Mouse (Mus musculus): Measurements from ENCODE around the gene Kctd17. TPM values are rescaled to one million over a fixed set of nuclear protein-coding genes. Genes with fewer than 3 reads are reported as not detected.
A peak's percentile ranks its signal among the peaks of the same experiment; 100 is the strongest.

The Kctd17 gene
- polyA plus RNA-seq, 1 experiment from 2014 or later, result 22.0 TPM

GRCm38 (mm10) chr15:78450419-78450768 is 22.0 kb downstream of the Kctd17 start:
- ATAC-seq (ENCODE audit: insufficient number of reproducible peaks, insufficient read depth, low FRiP score, low read depth), result no peak
- no peaks in the 10 kb centered on the region for H3K36me3 ChIP-seq (ENCODE audit: control insufficient read depth, insufficient read depth, low read length)
- H3K4me2 ChIP-seq (ENCODE audit: low read length), result no peak overlapping the region
- H3K9ac ChIP-seq (ENCODE audit: low read length), result no peak overlapping the region
- WGBS, result 91% methylated on average over 6 of the region's 6 CpGs
- no peak overlapping the region for H3K4me3 ChIP-seq (ENCODE audit: control insufficient read depth in 1 of 2, insufficient read depth in 1 of 2, low read depth in 1 of 2, low read length in 2 of 2)
- no peaks in the 10 kb centered on the region for H3K9me3 ChIP-seq (ENCODE audit: control insufficient read depth, low read length)
- H3K27me3 ChIP-seq (ENCODE audit: control insufficient read depth, insufficient read depth, low read length), result no peaks in the 10 kb centered on the region
- peaks cover 12 to 22% of the 10 kb centered on the region in 2 experiments for H3K4me1 ChIP-seq (ENCODE audit: control insufficient read depth in 2 of 2, insufficient read depth in 2 of 2, low read length in 2 of 2)
- H3K27ac ChIP-seq (replicated peaks in 1 of 2; ENCODE audit: control insufficient read depth in 1 of 2, insufficient read depth in 1 of 2, low read depth in 2 of 2, low read length in 2 of 2), result peak overlapping the region; percentile 34 to 86; a peak in 3 of 4 replicates

DNA sequence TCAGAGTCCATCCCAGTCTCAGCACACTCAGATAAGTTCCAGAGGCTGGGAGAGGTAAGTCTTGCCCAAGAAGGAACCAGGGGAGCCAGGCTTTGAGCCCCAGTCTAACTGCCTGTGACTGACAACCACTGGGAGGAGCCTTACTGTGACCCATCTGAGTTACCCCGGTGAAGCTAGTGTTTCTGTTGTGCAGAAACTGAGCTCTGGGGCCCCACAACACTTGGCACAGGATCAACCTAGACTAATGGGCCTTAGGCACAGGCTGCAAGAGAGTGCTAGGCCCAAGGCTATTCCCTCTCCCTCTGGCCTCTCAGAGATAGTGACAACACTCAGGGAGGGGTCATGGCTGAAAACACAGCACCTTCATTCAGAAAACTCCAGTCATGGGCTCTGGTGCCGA is 22.8 kb downstream of the Kctd17 start:
- no peaks in the 10 kb centered on the region for H3K36me3 ChIP-seq (ENCODE audit: control insufficient read depth, insufficient read depth, low read length)
- WGBS, result 58% methylated on average over 2 of the region's 2 CpGs
- ATAC-seq (ENCODE audit: insufficient number of reproducible peaks, insufficient read depth, low FRiP score, low read depth), result no peak
- H3K27ac ChIP-seq (replicated peaks in 1 of 2; ENCODE audit: control insufficient read depth in 1 of 2, insufficient read depth in 1 of 2, low read depth in 2 of 2, low read length in 2 of 2), result no peak overlapping the region
- no peak overlapping the region for H3K4me2 ChIP-seq (ENCODE audit: low read length)
- H3K4me3 ChIP-seq (ENCODE audit: control insufficient read depth in 1 of 2, insufficient read depth in 1 of 2, low read depth in 1 of 2, low read length in 2 of 2), result no peak overlapping the region
- H3K9ac ChIP-seq (ENCODE audit: low read length), result no peak overlapping the region
- H3K4me1 ChIP-seq (ENCODE audit: control insufficient read depth in 2 of 2, insufficient read depth in 2 of 2, low read length in 2 of 2), result peaks cover 12 to 22% of the 10 kb centered on the region in 2 experiments
- no peaks in the 10 kb centered on the region for H3K27me3 ChIP-seq (ENCODE audit: control insufficient read depth, insufficient read depth, low read length)
- H3K9me3 ChIP-seq (ENCODE audit: control insufficient read depth, low read length), result no peaks in the 10 kb centered on the region

DNA sequence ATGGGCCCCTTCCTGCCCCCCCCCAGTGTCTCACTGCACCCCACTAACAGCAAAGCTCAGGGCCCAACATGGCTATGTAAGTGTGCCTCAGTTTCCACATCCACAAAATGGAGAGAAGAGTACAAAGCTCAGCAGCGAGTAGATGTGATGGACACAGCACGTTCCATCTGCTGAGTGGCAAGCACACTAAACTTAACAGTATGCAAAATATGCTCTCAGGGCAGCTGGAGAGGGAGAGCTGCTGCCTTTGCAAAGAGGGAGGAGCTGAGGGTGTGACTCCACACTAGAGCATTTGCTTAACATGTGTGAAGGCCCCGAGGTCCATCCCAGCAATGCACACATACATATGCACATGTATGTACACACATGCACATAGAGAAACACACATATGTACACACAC is 24.6 kb downstream of the Kctd17 start:
- Histone ChIP-seq H3K27me3 (ENCODE audit: control insufficient read depth, insufficient read depth, low read length) (no peaks in the 10 kb centered on the region), H3K9me3 (ENCODE audit: control insufficient read depth, low read length) (no peaks in the 10 kb centered on the region), H3K9ac (ENCODE audit: low read length) (no peak overlapping the region), H3K36me3 (ENCODE audit: control insufficient read depth, insufficient read depth, low read length) (no peaks in the 10 kb centered on the region), H3K27ac (replicated peaks in 1 of 2; ENCODE audit: control insufficient read depth in 1 of 2, insufficient read depth in 1 of 2, low read depth in 2 of 2, low read length in 2 of 2) (no peak overlapping the region), H3K4me2 (ENCODE audit: low read length) (no peak overlapping the region), H3K4me1 (ENCODE audit: control insufficient read depth in 2 of 2, insufficient read depth in 2 of 2, low read length in 2 of 2) (peaks cover 12 to 22% of the 10 kb centered on the region in 2 experiments), H3K4me3 (ENCODE audit: control insufficient read depth in 1 of 2, insufficient read depth in 1 of 2, low read depth in 1 of 2, low read length in 2 of 2) (no peak overlapping the region)
- 74% methylated on average over 3 of the region's 3 CpGs for WGBS
- ATAC-seq (ENCODE audit: insufficient number of reproducible peaks, insufficient read depth, low FRiP score, low read depth), result no peak

DNA sequence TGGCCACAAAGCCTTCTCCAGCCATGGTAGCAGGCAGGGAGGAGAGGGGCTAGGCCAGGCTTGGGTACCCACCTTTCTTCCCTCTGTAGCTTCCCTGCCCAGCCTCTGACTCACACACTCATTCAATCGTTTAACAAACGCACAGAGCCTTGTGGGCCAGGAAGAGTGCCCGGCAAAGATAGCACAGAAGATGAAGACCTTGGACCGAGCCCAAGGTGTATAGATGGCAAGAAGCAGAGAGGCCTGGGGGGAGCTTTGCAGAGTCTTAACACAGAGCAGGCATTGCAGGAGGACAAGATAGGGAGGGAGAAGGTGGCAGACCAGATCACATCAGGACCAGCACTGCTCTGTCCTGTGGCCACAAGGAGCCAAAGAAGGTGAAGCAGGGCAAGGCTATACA is 26.8 kb downstream of the Kctd17 start:
- Histone ChIP-seq H3K4me2 (ENCODE audit: low read length) (no peak overlapping the region), H3K4me3 (ENCODE audit: control insufficient read depth in 1 of 2, insufficient read depth in 1 of 2, low read depth in 1 of 2, low read length in 2 of 2) (no peak overlapping the region), H3K4me1 (ENCODE audit: control insufficient read depth in 2 of 2, insufficient read depth in 2 of 2, low read length in 2 of 2) (peaks cover 0 to 3% of the 10 kb centered on the region in 2 experiments; a peak in 3 of 4 replicates), H3K27me3 (ENCODE audit: control insufficient read depth, insufficient read depth, low read length) (no peaks in the 10 kb centered on the region), H3K9ac (ENCODE audit: low read length) (no peak overlapping the region), H3K9me3 (ENCODE audit: control insufficient read depth, low read length) (no peaks in the 10 kb centered on the region), H3K27ac (replicated peaks in 1 of 2; ENCODE audit: control insufficient read depth in 1 of 2, insufficient read depth in 1 of 2, low read depth in 2 of 2, low read length in 2 of 2) (no peak overlapping the region), H3K36me3 (ENCODE audit: control insufficient read depth, insufficient read depth, low read length) (no peaks in the 10 kb centered on the region)
- no peak for ATAC-seq (ENCODE audit: insufficient number of reproducible peaks, insufficient read depth, low FRiP score, low read depth)
- WGBS, result 45% methylated on average over 4 of the region's 4 CpGs

- H3K4me1 ChIP-seq (ENCODE audit: control insufficient read depth in 2 of 2, insufficient read depth in 2 of 2, low read length in 2 of 2), result no peaks in the 10 kb centered on the region; a peak in 1 of 4 replicates
- no peaks in the 10 kb centered on the region for H3K9me3 ChIP-seq (ENCODE audit: control insufficient read depth, low read length)
- H3K4me2 ChIP-seq (ENCODE audit: low read length), result no peak overlapping the region
- no peak overlapping the region for H3K27ac ChIP-seq (replicated peaks in 1 of 2; ENCODE audit: control insufficient read depth in 1 of 2, insufficient read depth in 1 of 2, low read depth in 2 of 2, low read length in 2 of 2)
- no peaks in the 10 kb centered on the region for H3K36me3 ChIP-seq (ENCODE audit: control insufficient read depth, insufficient read depth, low read length)
- ATAC-seq (ENCODE audit: insufficient number of reproducible peaks, insufficient read depth, low FRiP score, low read depth), result no peak
- H3K4me3 ChIP-seq (ENCODE audit: control insufficient read depth in 1 of 2, insufficient read depth in 1 of 2, low read depth in 1 of 2, low read length in 2 of 2), result no peak overlapping the region
- H3K27me3 ChIP-seq (ENCODE audit: control insufficient read depth, insufficient read depth, low read length), result no peaks in the 10 kb centered on the region
- 60% methylated on average over 7 of the region's 7 CpGs for WGBS
- H3K9ac ChIP-seq (ENCODE audit: low read length), result no peak overlapping the region
These were observed 27.7 kb downstream of the Kctd17 start for GRCm38 (mm10) chr15:78456051-78456450.

DNA sequence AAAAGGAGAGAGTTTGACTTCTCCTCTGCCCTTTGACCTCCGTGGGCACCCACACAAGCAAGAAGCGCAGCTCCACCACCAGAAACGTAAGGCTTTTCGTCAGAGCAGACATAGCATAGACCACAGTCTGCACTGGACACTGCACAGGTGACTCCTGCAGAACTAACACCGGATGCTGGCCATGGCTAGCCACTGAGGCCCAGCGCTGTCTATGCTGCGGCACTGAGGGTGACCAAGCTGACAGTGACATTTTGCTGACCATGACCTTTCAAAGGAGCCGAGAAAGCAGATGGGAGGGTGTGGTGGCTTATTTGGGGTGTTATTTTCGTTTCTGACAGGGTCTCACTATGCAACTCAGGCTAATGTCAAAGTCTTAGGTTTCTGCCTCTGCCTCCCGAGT is 28.8 kb downstream of the Kctd17 start:
- 77% methylated on average over 10 of the region's 10 CpGs for WGBS
- H3K9ac ChIP-seq (ENCODE audit: low read length), result no peak overlapping the region
- ATAC-seq (ENCODE audit: insufficient number of reproducible peaks, insufficient read depth, low FRiP score, low read depth), result no peak

DNA sequence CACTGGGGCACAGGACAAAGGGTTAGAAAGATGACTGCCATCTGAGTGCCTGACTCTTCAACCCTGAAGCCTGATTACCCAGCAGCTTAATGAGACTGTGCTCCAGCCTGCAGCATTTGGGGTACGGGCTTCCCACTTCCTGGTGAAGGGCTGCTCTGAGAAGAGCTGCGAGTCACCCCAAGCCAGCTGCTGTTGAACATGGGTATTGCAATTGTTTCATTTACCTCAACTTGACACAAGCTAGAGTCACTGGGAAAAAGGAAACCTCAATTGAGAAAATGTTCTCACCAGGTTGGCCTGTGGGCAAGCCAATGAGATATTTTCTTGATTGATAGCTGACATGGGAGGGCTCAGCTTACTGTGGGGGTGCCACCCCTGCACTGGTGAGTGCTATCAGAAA is 34.6 kb downstream of the Kctd17 start:
- Histone ChIP-seq H3K9me3 (ENCODE audit: control insufficient read depth, low read length) (no peaks in the 10 kb centered on the region), H3K4me2 (ENCODE audit: low read length) (no peak overlapping the region), H3K36me3 (ENCODE audit: control insufficient read depth, insufficient read depth, low read length) (no peaks in the 10 kb centered on the region), H3K4me3 (ENCODE audit: control insufficient read depth in 1 of 2, insufficient read depth in 1 of 2, low read depth in 1 of 2, low read length in 2 of 2) (no peak overlapping the region), H3K9ac (ENCODE audit: low read length) (no peak overlapping the region), H3K4me1 (ENCODE audit: control insufficient read depth in 2 of 2, insufficient read depth in 2 of 2, low read length in 2 of 2) (peaks cover 3 to 7% of the 10 kb centered on the region in 2 experiments), H3K27ac (replicated peaks in 1 of 2; ENCODE audit: control insufficient read depth in 1 of 2, insufficient read depth in 1 of 2, low read depth in 2 of 2, low read length in 2 of 2) (no peak overlapping the region), H3K27me3 (ENCODE audit: control insufficient read depth, insufficient read depth, low read length) (no peaks in the 10 kb centered on the region; the same call in 1 of the 2 replicates)
- ATAC-seq (ENCODE audit: insufficient number of reproducible peaks, insufficient read depth, low FRiP score, low read depth), result no peak
- WGBS, result 35% methylated on average over 2 of the region's 2 CpGs

More for the DNA sequence above, 28.8 kb downstream of the Kctd17 start:
- no peaks in the 10 kb centered on the region for H3K27me3 ChIP-seq (ENCODE audit: control insufficient read depth, insufficient read depth, low read length)
- no peak overlapping the region for H3K4me3 ChIP-seq (ENCODE audit: control insufficient read depth in 1 of 2, insufficient read depth in 1 of 2, low read depth in 1 of 2, low read length in 2 of 2)
- H3K9me3 ChIP-seq (ENCODE audit: control insufficient read depth, low read length), result no peaks in the 10 kb centered on the region
- H3K36me3 ChIP-seq (ENCODE audit: control insufficient read depth, insufficient read depth, low read length), result no peaks in the 10 kb centered on the region
- H3K27ac ChIP-seq (replicated peaks in 1 of 2; ENCODE audit: control insufficient read depth in 1 of 2, insufficient read depth in 1 of 2, low read depth in 2 of 2, low read length in 2 of 2), result no peak overlapping the region
- no peak overlapping the region for H3K4me2 ChIP-seq (ENCODE audit: low read length)
- H3K4me1 ChIP-seq (ENCODE audit: control insufficient read depth in 2 of 2, insufficient read depth in 2 of 2, low read length in 2 of 2), result no peaks in the 10 kb centered on the region; a peak in 1 of 4 replicates

DNA sequence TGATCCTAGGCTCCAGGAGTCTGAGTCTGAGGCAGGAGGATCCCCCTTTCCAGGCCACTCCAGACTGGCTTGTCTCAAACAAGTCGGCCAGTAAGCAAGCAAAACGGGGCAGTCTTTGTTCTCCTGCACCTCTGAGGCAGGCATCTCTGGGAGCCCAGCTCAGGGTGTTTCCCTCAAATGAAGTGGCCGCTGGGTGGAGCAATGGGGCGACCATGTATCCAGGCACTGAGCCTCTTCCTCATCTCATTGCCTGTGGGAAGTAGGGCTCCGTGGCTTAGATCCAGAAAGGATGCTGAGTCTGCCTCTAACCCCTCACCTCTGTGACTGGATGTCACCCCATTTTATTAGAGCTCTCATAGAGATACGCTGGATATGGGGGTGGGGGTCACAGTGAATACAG is 38.4 kb downstream of the Kctd17 start:
- no peaks in the 10 kb centered on the region; the same call in 1 of the 2 replicates for H3K27me3 ChIP-seq (ENCODE audit: control insufficient read depth, insufficient read depth, low read length)
- no peak overlapping the region for H3K4me2 ChIP-seq (ENCODE audit: low read length)
- no peaks in the 10 kb centered on the region for H3K9me3 ChIP-seq (ENCODE audit: control insufficient read depth, low read length)
- no peak overlapping the region for H3K4me3 ChIP-seq (ENCODE audit: control insufficient read depth in 1 of 2, insufficient read depth in 1 of 2, low read depth in 1 of 2, low read length in 2 of 2)
- H3K27ac ChIP-seq (replicated peaks in 1 of 2; ENCODE audit: control insufficient read depth in 1 of 2, insufficient read depth in 1 of 2, low read depth in 2 of 2, low read length in 2 of 2), result no peak overlapping the region
- H3K36me3 ChIP-seq (ENCODE audit: control insufficient read depth, insufficient read depth, low read length), result no peaks in the 10 kb centered on the region
- 33% methylated on average over 6 of the region's 6 CpGs for WGBS
- H3K9ac ChIP-seq (ENCODE audit: low read length), result no peak overlapping the region
- ATAC-seq (ENCODE audit: insufficient number of reproducible peaks, insufficient read depth, low FRiP score, low read depth), result no peak
- H3K4me1 ChIP-seq (ENCODE audit: control insufficient read depth in 2 of 2, insufficient read depth in 2 of 2, low read length in 2 of 2), result peaks cover 14 to 20% of the 10 kb centered on the region in 2 experiments

Measured in heart, embryonic 14.5 days (tissue).